19 mouse cellular contexts compared by ENCODE assay signal in genomic region chr15:99719865-99720264, GRCm38 (mm10). TPM values are rescaled to one million over a fixed set of nuclear protein-coding genes. Genes with fewer than 3 reads are reported as not detected.
"Had no signal": no experiment of that assay in that cellular context is flagged by ENCODE, and none has a peak within 500 bp of the region (broad histone marks: within the 10 kb centered on the region; RNA-seq: fewer than 3 reads in every experiment).

No protein-coding gene starts in this region.

- H3K9me3 ChIP-seq: limb, embryonic 12.5 days; liver, embryonic 12.5 days; midbrain, embryonic 10.5 days; neural tube, embryonic 13.5 days; stomach, embryonic 15.5 days had no signal

- ATAC-seq: liver, embryonic 12.5 days; midbrain, embryonic 16.5 days had no signal

- DNase-seq: kidney, adult 9 months; kidney, postnatal 36 days; lung, embryonic 14.5 days; lung, postnatal 10 days; lung, postnatal 4 days; retina, postnatal 1 day; right cerebral cortex, postnatal 4 days; thymus, adult 2 months; thymus, postnatal 25 days had no signal

- H3K27ac ChIP-seq: limb, embryonic 12.5 days; liver, embryonic 12.5 days; midbrain, embryonic 10.5 days; neural tube, embryonic 13.5 days; stomach, embryonic 15.5 days had no signal

- H3K4me2 ChIP-seq: limb, embryonic 12.5 days; liver, embryonic 12.5 days; lung, embryonic 14.5 days; neural tube, embryonic 13.5 days; stomach, embryonic 15.5 days had no signal

- H3K9ac ChIP-seq: limb, embryonic 12.5 days; liver, embryonic 12.5 days; lung, embryonic 14.5 days; neural tube, embryonic 13.5 days; stomach, embryonic 15.5 days had no signal

- H3K27me3 ChIP-seq: limb, embryonic 12.5 days; neural tube, embryonic 13.5 days; stomach, embryonic 15.5 days had no signal

- H3K36me3 ChIP-seq: stomach, embryonic 15.5 days had no signal

- H3K4me3 ChIP-seq: limb, embryonic 12.5 days; liver, embryonic 12.5 days; midbrain, embryonic 10.5 days; neural tube, embryonic 13.5 days; stomach, embryonic 15.5 days had no signal

RNA-seq across cellular contexts. Expression of gene Gm17349, which starts 14.6 kb away (rescaled TPM):
- total RNA-seq: megakaryocyte, adult 5-6 weeks had no signal
- polyA plus RNA-seq: kidney, postnatal 0 days; limb, embryonic 12.5 days; liver, embryonic 12.5 days; liver, embryonic 16.5 days; lung, embryonic 14.5 days; midbrain, embryonic 10.5 days; midbrain, embryonic 16.5 days; neural tube, embryonic 13.5 days; stomach, embryonic 15.5 days; testis, adult 2 months; thymus, adult 2 months had no signal
